Mouse (Mus musculus) kidney, postnatal 0 days (tissue): ENCODE results near the gene Ctrl. TPM values are rescaled to one million over a fixed set of nuclear protein-coding genes. Genes with fewer than 3 reads are reported as not detected.

ENCODE experiments used
- ATAC-seq: fragments of 200-750 bp; cut with Nextera tagmentation; replicated peaks from 2 replicates; pipeline ENCODE4 v1.8.0; 2017; ENCODE audit warnings: low read depth, moderate number of reproducible peaks, moderate TSS enrichment, moderate library complexity; ENCODE audit not compliant: low FRiP score
- DNase-seq: peaks from one replicate; pipeline ENCODE4 v3.0.0-alpha.2; 2016; ENCODE audit warnings: low spot score
- H3K27ac ChIP-seq: fragments of 300-500 bp; sonication (generic); 2 replicates; pipeline ENCODE4 v1.5.1; 2014; ENCODE audit warnings: mild to moderate bottlenecking
- H3K27me3 ChIP-seq: fragments of 300-500 bp; sonication (generic); 2 replicates; pipeline ENCODE4 v1.6.1; 2014; ENCODE audit warnings: low read length, mixed read lengths; ENCODE audit not compliant: insufficient read depth
- H3K36me3 ChIP-seq: fragments of 300-500 bp; sonication (generic); 2 replicates; pipeline ENCODE4 v1.6.1; 2014; ENCODE audit warnings: low read length, mixed read lengths; ENCODE audit not compliant: insufficient read depth
- H3K4me1 ChIP-seq: fragments of 300-500 bp; sonication (generic); replicated peaks from 2 replicates; pipeline ENCODE4 v1.6.1; 2014; ENCODE audit warnings: antibody characterized with exemption, low read length, mixed read lengths; ENCODE audit not compliant: insufficient read depth
- H3K4me2 ChIP-seq: fragments of 300-500 bp; sonication (generic); 2 replicates; pipeline ENCODE4 v1.6.1; 2014; ENCODE audit warnings: mild to moderate bottlenecking, low read length, moderate library complexity, mixed read lengths
- H3K4me3 ChIP-seq: fragments of 300-500 bp; sonication (generic); replicated peaks from 2 replicates; pipeline ENCODE4 v1.5.1; 2014; ENCODE audit warnings: low read depth, low read length
- H3K9ac ChIP-seq: fragments of 300-500 bp; sonication (generic); 2 replicates; pipeline ENCODE4 v1.6.1; 2014; ENCODE audit warnings: low read depth, low read length
- H3K9me3 ChIP-seq: fragments of 300-500 bp; sonication (generic); replicated peaks from 2 replicates; pipeline ENCODE4 v1.6.1; 2016; ENCODE audit warnings: low read length, inconsistent platforms, mixed read lengths
- CTCF ChIP-seq: IDR thresholded peaks from 2 replicates; pipeline ENCODE4 v1.5.1; 2016; ENCODE audit warnings: antibody characterized with exemption, low read depth, mild to moderate bottlenecking, moderate library complexity
- WGBS: fragments of 180-500 bp; shearing (Covaris S2); extraction: QIAGEN DNeasy Blood & Tissue Kit; methylation state at CpG from one replicate; pipeline ENCODE4 v1.1.7; 2014; 5-methylcytosine and 5-hydroxymethylcytosine counted together
- polyA plus RNA-seq: library from polyadenylated mRNA; unstranded; fragments of >200 nt; fragmentation: Nextera tagmentation; extraction: Ambion mirVana; gene quantifications from 2 replicates; pipeline ENCODE4 v1.2.1, GENCODE M21; 2015

Ctrl gene
- polyA plus RNA-seq, 1 experiment from 2014 or later = 0.67 TPM

GRCm38 (mm10) chr8:105969367-105969766 lies 35.7 kb upstream of the Ctrl start:
- WGBS = 59% methylated on average over 1 of the region's 1 CpGs
- H3K4me3 ChIP-seq = no peak overlapping the region

GRCm38 (mm10) chr8:105966692-105967311 lies 33.1 kb upstream of the Ctrl start:
- Histone ChIP-seq H3K9me3 (no peaks in the 10 kb centered on the region), H3K36me3 (no peaks in the 10 kb centered on the region), H3K4me3 (peak overlapping the region; percentile 85; the same call in 1 of the 2 replicates), H3K27me3 (no peaks in the 10 kb centered on the region), H3K4me2 (peak overlapping the region; percentile 87), H3K27ac (peak overlapping the region; percentile 64), H3K4me1 (peaks cover 20% of the 10 kb centered on the region), H3K9ac (0 out of 2 replicates have a peak overlapping the region, but pooled peaks have one; percentile 23)
- DNase-seq = peak; percentile 89
- TF ChIP-seq CTCF = 0 out of 2 replicates have a peak, but pooled peaks have one; percentile 3
- no peak for ATAC-seq
- 10% methylated on average over 19 of the region's 19 CpGs for WGBS

More at GRCm38 (mm10) chr8:105969367-105969766, 35.7 kb upstream of the Ctrl start:
- DNase-seq (no peak), ATAC-seq (no peak)
- H3K9ac ChIP-seq = no peak overlapping the region
- H3K4me2 ChIP-seq = no peak overlapping the region
- no peak for TF ChIP-seq CTCF
- H3K27me3 ChIP-seq = no peaks in the 10 kb centered on the region
- H3K4me1 ChIP-seq = peaks cover 20% of the 10 kb centered on the region
- H3K9me3 ChIP-seq = no peaks in the 10 kb centered on the region
- H3K27ac ChIP-seq = no peak overlapping the region
- H3K36me3 ChIP-seq = no peaks in the 10 kb centered on the region

GRCm38 (mm10) chr8:105965905-105966341 lies 32.3 kb upstream of the Ctrl start, which contains the start of gene Slc12a4:
Gene Slc12a4, minus strand, starts transcription at chr8:105966097.
- H3K4me2 ChIP-seq = peak within 1 kb of the TSS; percentile 87
- no peaks in the 10 kb centered on the region for H3K36me3 ChIP-seq
- H3K27ac ChIP-seq = peak within 1 kb of the TSS; percentile 91
- no peaks in the 10 kb centered on the region for H3K27me3 ChIP-seq
- peak; percentile 90 for ATAC-seq
- peak within 1 kb of the TSS; percentile 89 for H3K9ac ChIP-seq
- under 1% methylated on average over 47 of the region's 47 CpGs for WGBS
- H3K4me3 ChIP-seq = peak within 1 kb of the TSS; percentile 85
- TF ChIP-seq CTCF = no peak
- H3K9me3 ChIP-seq = no peaks in the 10 kb centered on the region
- peak; percentile 89 for DNase-seq
- H3K4me1 ChIP-seq = peaks cover 20% of the 10 kb centered on the region

- Histone ChIP-seq H3K9ac (peak overlapping the region; percentile 89), H3K27ac (peak overlapping the region; percentile 91), H3K9me3 (no peaks in the 10 kb centered on the region), H3K4me1 (peaks cover 20% of the 10 kb centered on the region), H3K36me3 (no peaks in the 10 kb centered on the region), H3K27me3 (no peaks in the 10 kb centered on the region), H3K4me3 (peak overlapping the region; percentile 85), H3K4me2 (peak overlapping the region; percentile 87)
- 5% methylated on average over 38 of the region's 40 CpGs for WGBS
- DNase-seq (peak; percentile 53), ATAC-seq (peak; percentile 59)
- no peak for TF ChIP-seq CTCF
Measured at GRCm38 (mm10) chr8:105965266-105965904, 31.7 kb upstream of the Ctrl start.

GRCm38 (mm10) chr8:105964506-105965265 lies 31.0 kb upstream of the Ctrl start:
- 51% methylated on average over 12 of the region's 12 CpGs for WGBS
- peak overlapping the region; percentile 85 for H3K4me3 ChIP-seq
- no peak for TF ChIP-seq CTCF
- H3K9me3 ChIP-seq = no peaks in the 10 kb centered on the region
- peaks cover 20% of the 10 kb centered on the region for H3K4me1 ChIP-seq
- no peaks in the 10 kb centered on the region for H3K36me3 ChIP-seq
- H3K9ac ChIP-seq = peak overlapping the region; percentile 89
- DNase-seq (no peak), ATAC-seq (no peak)
- no peak overlapping the region for H3K27ac ChIP-seq
- peak overlapping the region; percentile 87 for H3K4me2 ChIP-seq
- H3K27me3 ChIP-seq = no peaks in the 10 kb centered on the region

GRCm38 (mm10) chr8:105961536-105961935 lies 27.9 kb upstream of the Ctrl start:
- Histone ChIP-seq H3K36me3 (0 out of 2 replicates have a peak, but pooled peaks cover 2% of the 10 kb centered on the region), H3K4me1 (peaks cover 13% of the 10 kb centered on the region), H3K4me2 (no peak overlapping the region), H3K27me3 (no peaks in the 10 kb centered on the region), H3K27ac (no peak overlapping the region), H3K9me3 (no peaks in the 10 kb centered on the region), H3K4me3 (no peak overlapping the region), H3K9ac (no peak overlapping the region)
- 90% methylated on average over 10 of the region's 10 CpGs for WGBS
- DNase-seq (no peak), ATAC-seq (no peak)
- no peak for TF ChIP-seq CTCF
